Mouse (Mus musculus) liver, embryonic 13.5 days (tissue): ENCODE data around the gene Rbm18. TPM values are rescaled to one million over a fixed set of nuclear protein-coding genes. Genes with fewer than 3 reads are reported as not detected.

Experiments
- polyA plus RNA-seq: library from polyadenylated mRNA; unstranded; fragments of >200 nt; fragmentation: Nextera tagmentation; extraction: Ambion mirVana; gene quantifications from 2 replicates; pipeline ENCODE4 v1.2.1, GENCODE M21; 2015

Gene Rbm18
- polyA plus RNA-seq, 1 experiment from 2014 or later, result 23.6 TPM

Other genes with a start within 250 kb of the Rbm18 start
- 0.91 and 0.93 TPM in 2 replicates for gene Ttll11, start 156.9 kb downstream of the Rbm18 start, polyA plus RNA-seq
- gene Ndufa8, start 87.4 kb downstream of the Rbm18 start, polyA plus RNA-seq, result 152 and 156 TPM in 2 replicates
- not detected in 2 replicates for gene Morn5, start 87.3 kb downstream of the Rbm18 start, polyA plus RNA-seq
- 0.16 and 0.19 TPM in 2 replicates for gene Lhx6, start 31.4 kb downstream of the Rbm18 start, polyA plus RNA-seq
- gene Mrrf, start 384 bp downstream of the Rbm18 start, polyA plus RNA-seq, result 21.5 and 22.8 TPM in 2 replicates
- gene Ptgs1, start 93.7 kb upstream of the Rbm18 start, polyA plus RNA-seq, result 18.6 and 20.5 TPM in 2 replicates
- gene Olfr338, start 236.7 kb upstream of the Rbm18 start, polyA plus RNA-seq, result not detected in 2 replicates